Mouse (Mus musculus): ENCODE data around the gene Utp20.
"Not testable (repeated sequence)": the region's sequence is repeated elsewhere in the genome, so short reads cannot be mapped to it uniquely, and the experiment has no call there.

The Utp20 gene

DNA sequence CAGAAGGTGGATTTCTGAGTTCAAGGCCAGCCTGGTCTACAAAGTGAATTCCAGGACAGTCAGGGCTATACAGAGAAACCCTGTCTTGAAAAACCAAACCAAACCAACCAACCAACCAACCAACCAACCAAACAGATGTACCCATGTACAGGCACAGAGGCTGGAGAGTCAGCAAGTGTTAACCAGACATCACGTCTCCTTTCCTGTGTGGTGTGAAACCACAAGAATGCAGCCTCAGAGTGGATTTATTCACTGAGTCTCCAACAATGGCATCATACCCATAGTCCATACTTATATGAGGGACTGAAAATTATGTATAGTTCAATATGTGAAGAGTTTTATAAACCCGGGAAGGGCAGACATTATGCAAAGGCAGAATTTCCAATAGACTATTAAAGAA is 43.5 kb downstream of the Utp20 start:
- not testable (repeated sequence) for DNase-seq

DNA sequence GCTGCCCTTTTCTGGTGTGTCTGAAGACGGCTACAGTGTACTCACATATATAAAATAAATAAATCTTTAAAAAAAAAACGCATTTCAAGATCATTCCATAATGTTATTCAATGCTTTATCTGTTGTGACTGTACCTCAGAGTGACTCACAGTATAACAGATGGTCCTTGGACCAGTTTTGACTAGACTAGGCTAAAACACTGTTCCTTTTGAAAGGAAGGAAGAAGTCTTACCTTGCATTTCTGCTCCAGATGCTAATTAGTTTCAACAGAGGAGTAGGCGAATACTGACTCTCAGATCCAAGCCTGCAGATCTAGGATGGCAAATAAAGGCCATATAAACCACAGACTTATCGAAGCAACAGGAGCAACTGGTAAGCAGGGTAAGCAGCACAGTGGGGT is 45.9 kb downstream of the Utp20 start:
- DNase-seq: no peak

DNA sequence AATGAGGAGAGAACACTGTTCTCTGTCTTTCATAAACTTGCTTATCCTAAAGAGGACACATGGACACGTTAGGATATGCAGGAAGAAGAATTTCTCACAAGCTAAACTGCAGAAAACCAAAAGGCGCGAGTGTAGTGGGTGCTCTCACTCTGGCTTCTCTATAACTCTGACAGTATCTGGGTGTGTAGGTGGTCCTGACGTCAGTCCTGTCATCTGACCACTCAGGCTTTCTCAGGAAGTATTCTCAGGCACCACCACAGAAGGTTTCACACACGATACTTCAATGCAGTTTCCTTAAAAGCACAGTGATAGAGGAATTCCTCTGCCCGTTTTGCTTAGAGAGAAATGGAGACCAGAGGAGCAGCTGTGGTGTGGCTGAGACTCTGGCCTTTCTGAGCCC is 50.4 kb downstream of the Utp20 start:
- DNase-seq: no peak

DNA sequence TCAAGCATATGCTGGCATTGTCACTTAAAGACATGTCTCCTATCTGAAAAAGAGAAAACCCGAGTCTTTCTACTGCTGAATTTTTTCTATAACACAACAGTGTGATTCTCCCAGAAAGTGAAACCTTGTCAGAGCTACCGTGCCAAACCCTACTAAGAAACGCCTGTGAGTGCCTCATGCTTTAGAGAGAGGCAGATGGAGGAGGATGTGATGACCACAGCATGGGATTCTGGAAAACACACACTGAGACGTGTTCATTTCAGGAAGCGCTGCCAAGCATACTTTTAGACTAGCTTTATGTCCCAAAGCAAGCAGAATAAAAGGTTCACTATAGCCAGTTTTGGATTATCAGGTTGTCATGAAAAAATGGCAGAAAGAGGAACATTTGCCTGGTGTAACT is 53.6 kb downstream of the Utp20 start:
- not testable (repeated sequence) for DNase-seq

DNA sequence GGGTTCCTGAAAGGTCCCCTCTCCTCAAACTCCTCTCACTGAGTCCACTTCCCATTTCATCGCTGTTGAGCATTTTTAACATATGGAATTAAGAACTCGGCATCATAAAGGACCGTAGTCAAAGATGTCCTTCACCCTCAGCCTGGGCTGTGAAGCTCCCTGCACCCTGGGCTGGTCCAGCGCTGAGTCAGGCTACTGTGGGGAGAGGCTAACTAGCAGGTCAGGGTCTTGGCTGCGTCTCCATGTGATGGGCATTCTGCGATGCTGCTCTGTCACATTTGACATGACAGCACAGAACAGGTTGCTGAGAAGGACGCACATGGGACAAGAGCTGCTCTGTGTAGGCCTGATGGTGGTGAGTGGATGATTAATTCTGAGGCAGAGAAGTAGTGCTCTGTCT is 56.9 kb downstream of the Utp20 start:
- no peak for DNase-seq

DNA sequence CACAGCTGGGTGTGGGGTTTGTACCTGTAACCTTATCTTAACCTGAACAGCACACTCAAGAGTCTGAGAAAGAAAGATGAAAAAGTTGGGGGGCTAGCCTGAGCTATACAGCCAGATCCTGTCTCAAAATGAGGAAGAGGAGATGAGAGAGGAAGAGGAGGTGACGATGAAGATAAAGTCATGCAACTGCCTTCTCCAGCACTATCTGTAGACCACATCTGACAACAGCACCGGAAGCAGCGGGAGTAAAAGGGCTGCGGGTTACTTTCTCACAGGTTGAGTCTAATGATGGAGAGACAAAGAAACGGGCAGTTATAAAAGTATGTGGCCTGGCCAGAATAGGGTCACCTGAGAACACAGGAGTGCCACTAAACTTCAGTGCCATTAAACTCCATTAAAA is 57.6 kb downstream of the Utp20 start:
- no peak for DNase-seq

DNA sequence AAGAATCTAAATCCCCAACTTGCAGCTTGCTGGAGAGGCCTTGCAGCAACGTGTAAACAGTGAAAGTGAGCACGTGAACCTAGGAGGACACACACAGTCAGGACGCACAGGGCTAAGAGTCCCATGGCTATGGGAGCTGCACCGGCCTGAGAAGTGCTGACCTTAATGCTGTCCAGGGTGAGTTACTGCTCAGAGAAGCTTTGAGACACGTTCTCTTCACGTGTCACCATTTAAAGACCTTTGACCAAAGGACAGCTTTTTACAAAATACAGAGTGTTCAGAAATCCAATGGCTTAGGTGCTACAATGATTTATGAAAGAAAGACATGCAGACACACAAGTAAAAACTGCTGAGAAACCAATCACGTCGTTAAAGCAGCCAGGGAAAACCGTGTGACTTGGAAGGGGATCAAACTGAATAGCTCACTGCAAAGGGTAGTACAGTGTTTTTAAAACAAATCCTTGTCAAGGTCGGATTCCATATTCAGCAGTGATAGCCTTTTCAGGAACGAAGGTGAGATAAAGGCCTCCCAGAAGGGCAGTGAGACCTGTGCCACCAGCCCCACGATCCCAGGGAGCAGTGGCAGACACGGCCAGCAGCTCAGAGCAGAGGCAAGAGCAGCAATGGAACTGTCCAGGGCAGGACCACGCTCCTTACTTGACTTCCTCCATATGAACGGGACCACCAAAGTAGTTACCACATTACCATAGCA is 61.0 kb downstream of the Utp20 start:
- no peak for DNase-seq

DNA sequence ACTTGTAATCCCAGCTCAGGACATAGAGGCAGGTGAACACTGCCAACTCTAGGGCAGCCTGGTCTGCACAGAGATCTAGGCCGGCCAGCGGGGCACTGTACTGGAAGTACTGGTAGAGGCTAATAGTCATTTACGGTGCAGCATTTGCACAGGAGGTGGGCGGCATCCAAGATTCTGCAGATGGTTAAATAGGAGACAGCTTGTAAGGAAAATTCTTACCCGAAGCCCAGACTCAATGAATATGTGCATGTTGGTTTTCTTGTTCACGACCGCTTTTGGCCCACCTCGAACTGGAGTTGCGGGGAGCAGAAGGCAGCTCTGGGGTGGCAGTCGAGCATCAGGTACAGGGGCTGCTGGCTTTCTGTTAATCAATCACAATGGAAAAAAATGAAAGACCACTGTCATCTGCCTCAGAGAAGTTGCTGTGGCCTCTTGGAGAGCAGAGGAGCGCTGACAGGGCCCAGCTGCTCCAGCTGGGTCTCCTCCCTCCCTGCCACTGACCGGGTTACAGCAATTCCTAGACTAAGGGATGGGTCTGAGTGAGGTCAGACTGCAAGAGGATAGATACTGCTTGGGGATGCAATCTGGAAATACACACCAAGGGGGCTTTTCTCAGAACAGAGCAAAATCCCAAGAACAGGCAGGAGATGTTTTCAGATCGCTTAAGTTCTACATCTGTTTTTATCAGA is 64.9 kb downstream of the Utp20 start:
- peak; percentile 36 for DNase-seq

DNA sequence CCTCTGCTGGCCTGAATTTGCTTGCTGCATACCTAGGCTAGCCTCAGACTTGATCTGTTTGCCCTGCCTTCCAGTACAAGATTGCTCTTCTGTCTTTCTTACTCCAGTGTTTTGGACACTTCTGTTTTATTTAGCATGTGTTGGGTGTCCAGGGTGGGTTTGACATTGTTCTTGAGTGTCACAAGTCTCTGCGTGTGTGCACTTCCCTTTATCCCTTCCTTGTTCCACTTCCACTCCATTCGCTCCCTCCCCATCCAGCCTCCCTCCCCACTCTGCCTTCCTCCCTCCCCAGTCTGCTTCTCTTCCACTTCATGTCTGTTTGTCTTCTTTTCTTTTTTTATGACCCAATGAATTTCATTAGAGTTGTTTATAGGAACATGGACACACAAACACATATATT is 85.2 kb downstream of the Utp20 start:
- DNase-seq: no peak

DNA sequence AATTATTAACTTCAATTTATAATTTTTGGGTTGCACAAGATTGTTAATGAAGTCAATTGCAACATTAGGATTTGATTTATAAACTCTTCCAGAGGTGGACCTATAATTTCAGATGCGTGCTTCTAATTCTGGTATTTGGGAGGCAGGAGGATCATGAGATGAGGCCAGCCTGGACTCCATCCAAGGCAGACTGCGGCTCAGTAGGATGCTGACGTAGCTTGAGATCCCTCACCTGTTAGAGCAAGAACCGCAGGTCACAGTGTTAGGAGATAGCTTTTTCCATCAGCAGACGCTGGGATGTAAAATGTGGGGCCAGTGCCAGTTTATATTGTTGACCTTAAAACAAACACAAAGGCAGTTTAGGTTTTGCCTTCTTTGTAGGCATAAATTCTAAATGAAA is 85.8 kb downstream of the Utp20 start:
- DNase-seq: no peak

DNA sequence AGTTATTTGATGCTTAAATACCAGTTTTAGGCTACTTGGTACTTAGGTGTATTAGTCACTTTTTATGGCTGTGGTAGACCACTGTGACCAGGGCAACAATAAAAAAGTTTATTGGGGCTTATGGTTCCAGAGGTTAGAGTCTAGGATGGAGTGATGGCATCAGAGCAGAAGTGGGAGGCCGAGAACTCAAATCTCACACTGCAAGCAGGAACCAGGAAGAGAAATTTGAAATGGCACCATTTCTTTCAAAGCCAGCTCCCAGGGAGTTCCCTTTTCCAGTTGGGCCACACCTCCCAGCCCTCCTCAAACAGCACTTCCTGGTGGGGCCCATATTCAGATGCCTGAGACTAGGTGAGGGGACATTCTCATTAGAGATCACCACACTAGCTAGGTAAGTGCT is 86.8 kb downstream of the Utp20 start:
- no peak for DNase-seq

DNA sequence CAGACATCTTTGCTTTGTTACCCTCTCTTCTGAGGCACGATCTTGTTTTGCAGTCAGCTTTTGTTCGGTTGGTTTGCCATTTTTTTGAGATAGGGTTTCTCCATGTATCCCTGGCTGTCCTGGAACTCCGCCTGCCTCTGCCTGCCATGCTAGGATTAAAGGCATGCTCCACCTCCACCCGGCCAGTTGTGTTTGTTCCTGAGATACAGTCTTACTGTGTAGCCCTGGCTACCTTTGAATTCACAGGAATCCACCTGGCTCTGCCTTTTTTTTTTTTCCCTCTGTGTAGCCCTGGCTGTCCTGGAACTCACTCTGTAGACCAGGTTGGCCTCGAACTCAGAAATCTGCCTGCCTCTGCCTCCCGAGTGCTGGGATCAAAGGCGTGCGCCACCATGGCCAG is 87.5 kb downstream of the Utp20 start:
- DNase-seq: not testable (repeated sequence)

DNA sequence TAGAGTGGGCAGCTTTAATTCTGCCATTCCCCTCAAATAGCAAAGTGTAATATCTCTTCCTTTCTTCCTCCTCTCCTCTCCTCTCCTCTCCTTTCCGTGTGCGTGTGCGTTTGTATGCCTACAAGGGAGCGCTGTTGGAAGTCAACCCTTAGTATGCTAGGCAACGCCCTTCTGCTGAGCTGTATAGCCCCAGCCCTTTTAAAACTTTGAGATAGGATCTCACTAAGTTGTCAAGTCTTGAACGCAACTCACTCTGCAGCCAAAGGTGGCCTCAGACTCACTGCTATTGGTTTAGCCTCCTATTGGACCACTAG is 94.3 kb downstream of the Utp20 start:
- DNase-seq: no peak

DNA sequence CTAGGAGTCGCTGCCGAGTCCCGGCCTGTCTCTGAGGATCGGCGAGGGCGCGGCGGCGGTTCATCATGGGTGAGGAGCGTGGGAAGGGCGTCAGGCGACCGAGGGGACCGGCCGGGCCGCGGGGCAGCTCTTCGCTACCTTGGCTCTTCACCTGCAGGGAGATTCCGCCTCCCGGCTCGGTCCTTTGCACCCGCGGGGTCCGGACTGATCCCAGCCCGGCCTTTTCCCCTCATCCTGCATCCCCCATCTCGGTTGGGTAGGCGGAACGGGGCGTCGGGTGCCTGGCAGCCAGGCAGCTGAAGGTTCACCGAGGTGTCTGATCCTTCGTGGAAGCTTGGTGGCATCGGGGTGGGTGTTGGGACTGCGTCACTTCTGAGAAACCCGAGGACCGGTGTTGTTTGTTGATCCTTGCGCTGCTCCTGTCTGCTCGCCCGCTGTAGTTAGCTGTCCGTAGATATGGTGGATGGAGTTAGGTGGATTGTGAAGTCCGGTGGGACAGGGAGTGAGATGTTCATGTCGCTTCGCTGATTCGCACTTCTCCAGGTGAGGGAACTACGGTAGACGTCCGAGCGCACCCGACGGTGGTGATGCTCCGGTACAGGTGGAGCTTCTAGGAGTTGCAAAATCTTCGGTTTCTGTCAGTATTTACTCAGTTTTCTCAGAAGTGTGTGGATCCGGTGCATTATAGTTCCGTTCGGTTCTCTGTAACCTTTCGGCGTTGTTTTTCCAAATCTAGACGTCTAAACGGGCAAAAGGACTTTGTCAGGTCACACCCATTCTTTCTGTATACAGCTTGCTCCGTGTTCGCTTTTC is 94.9 kb downstream of the Utp20 start:
- DNase-seq: no peak

DNA sequence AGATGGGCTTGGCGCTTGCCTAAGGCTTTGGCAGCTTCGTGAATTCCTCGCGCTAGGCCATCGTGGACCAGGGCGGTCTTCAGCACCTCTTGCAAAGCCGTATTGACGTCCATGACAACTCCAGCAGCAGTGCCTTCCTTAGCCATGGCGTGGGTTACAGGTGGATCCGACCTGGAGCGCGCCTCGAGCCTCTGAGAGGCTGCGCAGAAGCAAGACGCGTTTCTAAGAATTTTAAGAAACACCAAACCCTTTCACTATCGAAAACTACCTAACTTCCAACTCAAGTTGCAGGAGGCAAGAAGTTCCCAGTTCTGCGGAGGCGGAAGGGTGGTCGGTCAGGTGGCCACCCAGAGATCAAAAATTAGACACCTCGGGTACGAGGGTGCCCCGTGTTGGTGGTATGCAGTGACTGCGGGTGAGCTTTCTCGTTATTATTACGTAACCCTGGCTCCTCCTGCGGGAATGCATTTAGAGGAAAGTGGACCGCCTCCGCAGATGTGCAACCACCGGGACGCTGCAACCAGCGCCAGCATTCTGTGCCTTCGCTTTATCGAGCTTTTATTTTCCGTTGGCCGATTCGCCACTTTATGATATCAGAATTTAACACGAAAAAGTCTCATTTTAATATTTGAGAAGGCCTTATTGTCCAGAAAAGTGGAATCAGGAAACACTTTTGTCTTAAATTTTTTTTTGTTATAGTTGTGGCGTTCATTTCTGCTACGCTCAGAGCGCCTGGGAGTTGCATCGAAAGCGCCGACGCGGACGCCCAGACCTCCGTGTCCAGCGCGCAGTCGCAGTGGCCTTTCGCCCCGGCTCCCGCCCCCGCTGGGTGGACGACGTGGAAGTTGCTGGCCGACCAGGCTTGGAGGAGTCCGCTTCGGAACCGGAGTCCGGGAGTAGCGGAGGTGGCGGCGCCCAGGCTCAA is 95.8 kb downstream of the Utp20 start, which contains the start of gene Arl1:
Arl1 (plus strand) TSS at position 288 of the 925 bp plus-strand sequence.
- peak; percentile 91 for DNase-seq

DNA sequence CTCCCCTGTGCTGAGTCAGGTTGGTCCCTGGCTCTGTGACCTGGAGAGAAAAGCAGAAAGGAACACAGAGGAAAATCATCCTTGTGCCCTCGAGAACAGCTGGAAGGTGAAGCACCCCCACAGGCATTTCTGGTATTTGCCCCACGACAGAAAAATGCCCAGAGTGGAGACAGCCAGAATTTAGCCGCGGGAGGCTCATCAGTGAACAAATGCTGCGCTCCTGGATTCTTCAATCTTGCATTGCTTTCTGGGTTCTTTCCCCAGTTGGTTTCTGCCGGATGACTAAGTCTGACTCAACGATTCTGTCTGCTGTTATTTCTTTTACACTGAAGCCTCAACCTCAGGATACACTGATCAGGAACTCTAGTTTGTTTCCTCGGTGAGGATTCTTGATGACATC is 98.4 kb downstream of the Utp20 start:
- DNase-seq: no peak

DNA sequence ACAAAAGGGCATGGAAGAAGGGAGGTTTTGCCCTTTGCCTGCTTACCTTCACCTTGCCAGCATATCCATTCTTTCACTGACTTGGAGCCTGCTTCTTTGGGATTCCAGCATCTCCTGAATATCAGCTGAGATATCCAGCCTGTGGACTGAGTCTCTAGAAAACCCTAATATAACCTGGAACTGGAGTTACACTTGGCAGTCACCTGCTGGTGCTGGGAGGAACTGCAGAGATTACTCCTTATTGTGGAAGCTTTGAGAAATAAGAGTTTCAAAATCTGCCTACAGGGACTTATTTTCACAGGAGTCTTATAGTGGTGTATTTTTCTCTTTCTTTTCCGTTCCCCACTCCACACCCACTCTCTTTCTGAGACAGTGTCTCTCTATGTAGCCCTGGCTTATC is 99.5 kb downstream of the Utp20 start:
- peak; percentile 35 for DNase-seq

DNA sequence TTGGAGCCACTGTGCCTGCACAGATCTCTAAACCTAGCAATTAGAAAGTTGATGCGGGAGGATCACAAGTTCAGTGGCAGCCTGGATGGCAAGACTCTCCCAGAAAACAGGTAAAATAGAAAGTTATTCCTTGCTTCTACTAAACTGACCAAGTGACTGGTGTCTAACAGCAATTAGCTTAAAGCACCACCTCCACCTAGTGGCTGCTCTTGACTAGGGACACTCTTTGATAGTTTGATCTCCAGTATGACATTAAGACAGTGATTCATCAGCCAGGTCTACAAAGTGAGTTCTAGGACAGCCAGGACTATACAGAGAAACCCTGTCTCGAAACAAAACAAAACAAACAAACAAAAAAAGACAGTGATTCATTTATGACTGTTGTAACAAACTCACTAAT is 101.3 kb downstream of the Utp20 start:
- DNase-seq: no peak

DNA sequence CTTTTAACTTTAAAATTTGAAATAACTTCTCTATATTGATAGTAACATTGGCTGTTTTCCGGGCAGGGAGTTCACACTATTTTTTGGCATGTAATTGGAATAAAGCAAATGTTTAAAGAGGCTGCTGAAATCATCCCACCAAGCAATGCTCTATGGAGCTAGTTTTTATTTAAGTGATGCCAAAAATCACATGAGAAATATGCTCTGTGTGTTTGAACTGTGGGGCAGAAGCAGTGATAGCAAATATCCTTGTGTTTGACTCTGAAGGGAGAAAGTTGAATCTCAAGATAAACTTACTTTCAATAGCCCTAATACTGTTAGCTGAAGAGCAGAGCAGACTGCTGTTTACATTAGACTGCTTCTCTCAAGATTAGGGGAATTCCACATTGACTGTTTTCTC is 107.0 kb downstream of the Utp20 start:
- DNase-seq: no peak

DNA sequence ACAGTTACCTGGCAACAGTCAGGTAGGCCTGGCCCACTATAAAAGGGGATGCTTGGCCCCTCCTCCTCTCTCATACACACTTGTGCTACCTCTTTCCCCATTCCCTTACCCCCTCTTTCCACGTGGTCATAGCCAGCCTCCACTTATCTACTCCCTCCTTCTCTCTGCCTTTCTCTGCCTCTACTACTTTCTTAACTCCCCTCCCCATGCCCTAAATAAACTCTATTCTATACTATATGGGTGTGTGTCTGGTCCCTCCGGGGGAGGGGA is 108.9 kb downstream of the Utp20 start:
- no peak for DNase-seq

DNA sequence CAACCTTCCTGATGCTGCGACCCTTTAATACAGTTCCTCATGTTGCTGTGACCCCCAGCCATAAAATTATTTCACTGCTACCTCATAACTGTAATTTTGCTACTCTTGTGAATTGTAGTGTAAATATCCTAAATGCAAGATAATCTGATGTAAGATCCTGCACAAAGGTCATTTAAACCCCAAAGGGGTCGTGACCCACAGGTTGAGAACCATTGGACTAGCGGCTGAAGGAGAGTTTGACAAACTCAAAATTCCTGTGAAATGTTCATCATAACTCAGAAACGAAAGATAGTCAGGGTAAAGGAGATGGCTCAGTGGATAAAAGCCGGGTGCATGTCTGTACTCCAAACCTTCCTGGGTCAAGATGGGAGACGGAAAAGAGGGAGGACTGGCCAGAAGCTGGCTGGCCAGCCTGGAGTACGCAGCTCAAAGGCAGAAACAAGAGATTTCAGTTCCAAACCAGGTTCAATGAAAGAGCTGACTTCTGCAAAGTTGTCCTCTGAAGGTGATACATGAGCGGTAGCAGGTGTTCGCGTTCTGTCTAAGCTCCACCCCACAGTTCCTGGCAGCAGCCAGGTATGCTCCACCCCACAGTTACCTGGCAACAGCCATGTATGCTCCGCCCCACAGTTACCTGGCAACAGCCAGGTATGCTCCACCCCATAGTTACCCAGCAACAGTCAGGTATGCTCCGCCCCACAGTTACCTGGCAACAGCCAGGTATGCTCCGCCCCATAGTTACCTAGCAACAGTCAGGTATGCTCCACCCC is 109.4 kb downstream of the Utp20 start:
- no peak for DNase-seq

DNA sequence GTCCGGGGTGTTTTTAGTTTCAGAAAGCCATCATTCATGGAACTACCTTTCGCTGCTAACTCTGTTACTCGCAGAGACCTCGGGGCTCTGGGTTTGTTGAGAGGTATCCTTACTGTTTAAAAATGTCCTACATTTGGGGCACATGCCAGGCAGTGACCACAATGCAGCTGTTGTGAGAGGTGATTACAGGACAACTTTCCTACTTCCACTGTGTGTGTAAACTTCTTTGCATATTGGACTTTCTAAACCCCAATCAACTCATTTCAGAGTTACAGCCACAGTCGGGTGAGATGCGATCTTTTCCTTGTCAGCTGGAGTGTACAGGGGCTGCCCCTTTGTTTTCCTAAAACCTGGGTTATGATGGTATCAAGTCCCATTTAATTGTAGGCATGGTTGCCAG is 111.0 kb downstream of the Utp20 start:
- no peak for DNase-seq
